Mouse (Mus musculus) ovary, postnatal 14 days (tissue): Measurements from ENCODE around the gene Ntrk2.
A peak's percentile ranks its signal among the peaks of the same experiment; 100 is the strongest.

Experiments used
- DNase-seq: peaks from one replicate; pipeline ENCODE4 v3.0.0; 2022; ENCODE audit warnings: low spot score

Ntrk2 gene

DNA sequence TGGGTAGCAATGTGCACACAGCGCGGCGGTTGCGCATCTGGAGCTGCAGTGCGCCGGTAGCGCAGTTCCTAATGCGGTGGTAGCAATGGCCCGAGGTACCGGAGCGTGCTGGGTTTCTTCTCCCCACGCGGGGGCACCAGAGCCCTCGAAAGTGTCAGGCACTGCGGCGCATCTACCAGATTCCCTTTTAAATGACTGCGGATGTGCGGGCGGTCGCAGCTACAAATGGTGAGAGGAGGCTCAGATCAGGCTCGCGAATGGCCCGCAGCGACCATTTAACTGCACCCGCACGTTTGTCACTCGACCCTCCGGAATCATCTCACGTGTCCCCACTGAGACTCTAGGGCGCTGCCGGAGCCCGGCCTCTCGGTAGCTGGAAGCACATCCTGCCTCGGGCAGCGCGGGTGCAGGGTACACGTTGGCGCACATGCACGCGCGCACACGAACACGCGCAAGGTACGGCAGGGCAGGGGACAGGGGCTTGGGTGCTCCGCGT, at the start of gene Ntrk2:
TSS of gene Ntrk2 (plus strand) at position 173 of the 496 bp plus-strand sequence.
- peak; percentile 75 for DNase-seq

DNA sequence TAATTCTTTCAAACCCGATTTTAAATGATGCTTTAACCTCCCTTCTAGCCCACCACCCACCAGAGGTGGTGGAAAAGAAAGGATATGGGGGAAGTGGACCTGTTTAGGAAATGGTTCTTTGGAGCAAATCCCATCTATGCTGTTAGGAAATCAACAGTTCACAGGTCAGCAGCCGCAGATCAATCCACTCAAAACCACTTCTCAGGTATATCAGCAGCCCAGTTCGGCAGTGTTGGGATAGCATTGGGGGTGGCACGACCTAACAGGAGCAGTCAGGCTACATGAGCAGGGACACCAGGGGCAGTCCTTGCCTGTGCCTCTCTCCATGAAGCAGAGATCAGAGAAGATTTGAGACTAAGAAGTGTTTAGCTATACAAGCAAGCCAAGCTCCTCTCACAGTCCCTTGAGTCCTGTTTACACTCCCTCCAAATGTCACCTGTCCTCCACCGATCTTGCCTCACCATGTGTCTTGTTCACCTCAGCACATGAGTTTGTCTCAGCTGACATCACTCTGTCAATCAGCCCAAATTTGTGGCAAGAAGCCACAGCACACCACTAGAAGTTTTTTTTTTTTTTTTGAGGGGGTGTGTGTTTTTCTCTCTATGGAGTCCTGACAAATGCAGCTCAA, 45.3 kb upstream of the Ntrk2 start:
- DNase-seq = no peak

DNA sequence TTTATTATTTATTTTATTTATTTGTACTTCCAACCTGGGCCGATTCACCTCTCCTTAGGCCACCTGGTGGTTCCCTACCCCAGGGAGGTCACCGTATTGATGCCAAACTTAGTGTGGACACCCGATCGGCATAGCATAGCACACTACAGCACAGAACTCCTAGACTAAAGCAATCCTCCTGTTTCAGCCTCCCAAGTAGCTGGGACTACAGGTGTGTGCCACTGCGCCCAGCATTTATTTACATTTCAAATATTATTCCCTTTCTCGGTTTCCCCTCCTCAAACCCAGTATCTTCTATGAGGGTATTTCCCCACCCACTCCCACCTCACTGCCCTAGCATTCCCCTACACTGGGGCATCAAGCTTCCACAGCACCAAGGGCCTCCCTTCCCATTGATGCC, 38.1 kb upstream of the Ntrk2 start:
- no peak for DNase-seq

DNA sequence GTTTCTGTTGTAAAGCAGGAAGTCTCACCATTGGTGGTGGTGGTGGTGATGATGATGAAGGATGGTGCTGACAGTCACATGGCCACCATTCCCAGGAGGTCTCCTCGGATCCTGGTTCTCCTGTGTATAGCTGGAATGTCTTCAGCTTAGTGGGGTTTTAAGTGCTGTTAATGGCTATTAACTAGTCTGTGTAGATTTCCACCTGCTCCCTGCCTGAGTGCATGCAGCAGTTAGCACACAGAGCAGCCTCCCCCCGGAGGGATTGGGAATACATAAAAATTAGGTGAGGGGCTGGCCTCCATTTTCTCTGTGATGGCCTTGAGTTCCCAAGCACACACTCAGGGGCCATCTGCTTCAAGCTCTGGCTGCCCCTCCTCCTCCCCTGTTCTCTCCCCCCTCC, 36.9 kb upstream of the Ntrk2 start:
- no peak for DNase-seq

DNA sequence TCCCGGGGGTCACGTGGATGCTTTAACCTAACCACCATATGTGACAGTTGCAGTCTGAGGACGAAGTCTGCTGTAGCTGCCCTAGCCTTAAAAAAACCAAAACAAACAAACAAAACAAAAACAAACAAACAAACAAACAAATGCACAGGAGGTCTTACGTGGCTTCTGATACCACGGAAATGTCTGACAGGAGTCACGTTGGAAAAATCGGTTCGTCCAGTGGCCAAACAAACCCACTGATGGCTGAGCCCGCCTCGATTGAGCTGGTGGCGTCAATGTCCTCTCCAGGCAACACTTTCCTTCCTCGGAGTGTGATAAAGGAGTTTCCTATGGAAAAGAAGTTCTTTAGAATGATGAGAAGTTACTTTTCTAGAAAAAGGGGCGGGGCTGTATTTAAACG, 27.1 kb upstream of the Ntrk2 start:
- DNase-seq = no peak

DNA sequence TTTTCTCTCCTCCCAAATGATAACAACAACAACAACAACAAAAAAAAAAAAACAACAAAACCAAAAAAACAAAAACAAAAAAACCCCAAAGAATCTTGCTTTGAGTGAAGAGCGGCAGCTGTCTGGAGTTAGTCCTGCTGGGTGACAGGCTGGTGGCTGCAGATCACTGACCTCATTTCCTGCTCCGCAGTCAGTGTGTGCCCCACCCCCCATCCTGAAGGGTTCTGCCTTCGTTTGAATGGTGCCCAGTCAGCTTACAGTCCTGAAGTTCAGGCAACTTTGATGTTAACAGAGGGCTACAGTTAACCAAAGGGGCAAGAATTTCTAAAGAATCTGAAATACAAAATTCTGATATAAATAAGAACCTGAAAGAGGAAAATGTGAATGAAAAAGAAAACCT, 19.9 kb upstream of the Ntrk2 start:
- no peak for DNase-seq

DNA sequence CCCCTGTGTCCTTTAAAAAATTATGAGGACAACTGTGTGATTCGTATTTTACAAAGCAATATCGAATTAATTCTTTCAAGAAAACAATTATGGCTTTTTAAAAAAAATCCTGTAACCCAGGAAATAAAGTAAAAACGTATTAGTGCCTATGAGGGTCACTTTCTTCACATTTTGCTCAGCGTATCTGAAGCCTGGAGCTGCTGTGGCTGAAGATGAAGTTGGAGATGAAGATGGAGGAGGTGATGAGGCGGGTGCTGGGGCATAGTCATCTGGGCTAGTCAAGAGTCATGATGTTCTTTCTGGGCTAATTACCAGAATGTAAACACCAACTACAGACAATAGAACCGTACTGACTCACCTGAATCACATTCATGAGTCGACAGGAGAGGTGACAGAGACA, 15.6 kb upstream of the Ntrk2 start:
- DNase-seq = no peak

DNA sequence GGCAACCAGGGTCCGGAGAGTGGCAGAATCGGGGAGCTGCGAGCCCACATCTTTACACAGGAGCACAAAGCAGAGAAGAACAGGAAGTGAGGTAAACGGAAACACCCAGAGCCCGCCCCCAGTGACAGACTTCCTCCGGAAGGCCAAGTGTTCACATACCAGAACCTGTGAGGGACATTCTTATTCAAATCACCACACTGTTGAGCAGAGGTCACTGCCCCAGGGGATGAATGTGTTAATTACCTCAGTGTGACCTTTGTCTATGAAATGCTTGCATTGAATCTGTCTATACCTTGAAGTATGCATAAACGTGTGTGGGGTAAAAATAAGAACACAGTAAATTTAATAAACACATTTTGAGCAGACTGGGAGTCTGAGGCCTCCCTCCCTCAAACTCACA, 9.0 kb upstream of the Ntrk2 start:
- DNase-seq = no peak

DNA sequence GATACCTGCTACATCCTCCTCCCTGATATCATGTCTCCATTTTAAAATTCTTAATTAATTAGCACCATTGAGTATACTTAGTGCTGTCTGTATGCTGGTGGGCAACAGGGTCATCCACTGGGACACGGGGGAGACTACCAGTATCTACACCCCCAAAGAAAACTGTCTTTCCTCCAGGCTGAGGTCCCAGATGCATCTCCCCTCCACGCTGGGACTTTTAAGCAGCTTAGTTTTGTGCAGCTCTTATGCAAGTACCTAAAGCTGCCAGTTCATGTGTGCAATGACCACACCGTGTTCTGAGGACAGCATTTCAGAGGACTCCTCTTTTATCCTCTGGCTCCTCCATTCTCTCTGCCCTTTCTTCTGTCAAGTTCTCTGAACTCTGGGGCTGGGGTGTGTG, 5.1 kb upstream of the Ntrk2 start:
- DNase-seq = no peak

DNA sequence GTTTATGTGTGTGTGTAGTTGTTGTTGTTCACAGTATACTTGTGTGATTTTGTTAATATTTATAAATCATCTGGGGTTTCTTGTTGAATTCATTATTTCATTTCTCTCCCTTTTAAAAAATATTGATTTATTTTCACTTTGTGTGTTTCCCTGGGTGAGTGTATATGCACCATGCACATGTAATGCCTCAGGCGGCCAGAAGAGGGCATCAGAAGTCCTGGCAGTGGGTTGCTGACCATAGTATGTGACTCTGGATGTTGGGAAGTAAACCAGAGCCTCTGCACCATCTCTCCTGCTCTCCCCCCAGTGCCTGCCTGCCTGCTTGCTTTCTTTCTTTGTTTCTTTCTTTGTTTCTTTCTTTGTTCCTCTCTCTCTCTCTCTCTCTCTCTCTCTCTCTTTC, 2.5 kb upstream of the Ntrk2 start:
- no peak for DNase-seq

DNA sequence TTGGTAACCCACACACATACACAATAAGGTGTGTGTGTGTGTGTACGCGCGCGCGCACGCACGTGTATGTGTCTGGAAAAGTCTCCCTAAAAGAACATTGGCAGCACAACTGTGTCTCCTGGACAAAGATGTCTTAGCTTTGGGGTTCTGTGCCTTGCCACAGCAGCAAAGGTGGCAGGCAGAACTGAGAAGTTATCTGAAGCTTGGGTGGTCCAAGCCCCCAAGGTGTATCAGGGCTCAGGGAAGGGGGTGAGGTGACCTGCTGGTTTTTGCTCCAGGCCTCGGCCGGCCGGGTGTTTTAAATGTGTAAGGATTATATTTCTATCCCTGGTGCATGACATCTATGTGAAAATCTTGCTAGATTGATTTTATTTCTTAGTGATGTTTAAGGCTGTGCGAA, 536 bp upstream of the Ntrk2 start:
- no peak for DNase-seq

DNA sequence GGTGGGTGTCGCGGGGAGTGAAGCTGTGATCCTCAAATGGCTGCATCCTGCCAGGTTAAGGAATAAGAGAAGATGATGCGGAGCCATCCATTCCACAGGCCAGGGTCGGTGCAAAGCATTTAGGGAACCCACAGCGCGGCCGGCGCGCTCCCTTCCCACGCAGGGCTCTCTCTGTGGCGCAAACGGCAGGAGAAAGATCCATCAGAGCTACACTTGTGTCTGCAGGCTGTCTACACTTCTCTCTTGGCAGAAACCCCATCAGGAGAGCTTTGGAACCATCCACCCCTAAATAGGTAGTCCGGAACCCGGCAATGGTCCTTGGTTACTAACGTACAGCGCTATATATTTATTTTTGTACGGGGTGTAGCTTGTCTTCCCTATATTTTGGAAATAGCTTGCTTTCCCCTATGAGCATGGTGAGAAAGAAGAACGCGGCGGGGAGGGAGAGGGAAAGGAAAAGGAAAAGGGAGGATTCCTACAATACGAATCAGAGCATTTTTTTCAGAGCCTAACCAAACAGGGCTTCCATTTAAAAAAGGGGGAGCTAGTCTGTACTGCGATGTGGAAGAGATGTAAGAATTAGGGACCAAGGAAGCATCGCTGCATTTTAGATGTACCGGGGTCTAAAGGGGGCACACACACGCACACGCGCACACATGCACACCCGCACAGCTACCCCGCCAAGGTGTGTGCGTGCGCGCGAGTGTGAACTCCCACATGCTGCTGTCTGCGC, 693 bp downstream of the Ntrk2 start:
- peak; percentile 2 for DNase-seq

DNA sequence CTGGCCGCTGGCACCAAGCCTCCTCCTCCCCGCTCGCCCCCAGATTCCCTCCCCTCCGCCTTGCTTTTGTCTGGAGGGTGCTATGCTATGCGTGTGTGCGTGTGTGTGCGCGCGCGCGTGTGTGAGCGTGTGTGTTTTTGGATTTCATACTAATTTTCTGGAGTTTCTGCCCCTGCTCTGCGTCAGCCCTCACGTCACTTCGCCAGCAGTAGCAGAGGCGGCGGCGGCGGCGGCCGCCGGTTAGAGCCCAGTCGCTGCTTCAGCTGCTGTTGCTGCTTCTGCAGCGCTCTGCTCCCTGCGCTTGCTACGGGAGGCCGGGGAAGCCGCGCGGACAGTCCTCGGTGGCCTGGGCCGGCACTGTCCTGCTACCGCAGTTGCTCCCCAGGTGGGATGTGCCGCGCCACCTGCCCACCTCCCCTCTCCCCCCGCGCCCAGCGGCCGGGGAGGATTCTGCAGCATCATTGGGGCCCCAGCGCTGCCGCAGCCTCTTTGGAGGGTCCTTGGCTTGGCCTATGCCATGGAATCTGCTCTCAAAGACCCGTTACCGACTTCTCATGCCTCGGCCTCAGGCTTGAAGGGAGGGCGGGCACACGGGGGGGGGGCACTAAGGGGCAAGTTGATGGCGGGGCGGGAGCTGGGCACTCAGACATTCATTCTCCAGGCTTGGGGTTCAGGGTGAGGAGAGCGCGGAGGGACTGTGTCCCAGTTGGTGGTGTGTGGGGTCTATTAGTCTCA, 1.4 kb downstream of the Ntrk2 start:
- peak; percentile 10 for DNase-seq

DNA sequence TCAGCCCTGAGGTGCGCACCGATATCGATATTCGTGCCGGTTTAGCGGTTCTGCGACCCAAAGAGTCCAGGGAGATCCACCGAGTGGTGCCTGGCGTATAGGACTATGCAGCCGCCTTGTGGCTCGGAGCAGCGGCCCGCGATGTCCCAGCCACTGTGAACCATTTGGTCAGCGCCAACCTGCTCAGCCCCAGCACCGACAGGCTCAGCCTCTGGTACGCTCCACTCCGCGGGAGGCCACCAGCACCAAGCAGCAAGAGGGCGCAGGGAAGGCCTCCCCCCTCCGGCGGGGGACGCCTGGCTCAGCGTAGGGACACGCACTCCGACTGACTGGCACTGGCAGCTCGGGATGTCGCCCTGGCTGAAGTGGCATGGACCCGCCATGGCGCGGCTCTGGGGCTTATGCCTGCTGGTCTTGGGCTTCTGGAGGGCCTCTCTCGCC, 2.0 kb downstream of the Ntrk2 start:
- peak; percentile 10 for DNase-seq

DNA sequence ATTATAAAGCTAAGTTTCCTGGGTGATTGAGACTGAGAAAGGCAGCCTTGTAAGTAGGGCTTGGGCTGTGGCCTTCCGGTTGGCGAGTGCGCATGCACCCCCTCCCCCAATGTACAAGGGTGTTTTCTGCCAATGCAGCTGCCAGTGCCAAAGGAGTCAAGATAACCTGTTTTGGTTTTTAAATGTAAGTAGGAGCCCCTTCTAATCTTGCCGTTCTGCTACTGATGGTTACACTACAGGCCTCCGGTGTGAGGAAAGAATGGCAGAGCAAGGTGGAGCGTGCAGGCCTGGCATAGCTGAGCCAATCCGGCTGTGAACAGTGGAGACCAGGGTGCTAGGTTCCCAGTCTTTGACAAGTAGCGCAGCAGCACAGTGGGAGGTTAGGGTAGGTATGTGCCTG, 3.6 kb downstream of the Ntrk2 start:
- no peak for DNase-seq

DNA sequence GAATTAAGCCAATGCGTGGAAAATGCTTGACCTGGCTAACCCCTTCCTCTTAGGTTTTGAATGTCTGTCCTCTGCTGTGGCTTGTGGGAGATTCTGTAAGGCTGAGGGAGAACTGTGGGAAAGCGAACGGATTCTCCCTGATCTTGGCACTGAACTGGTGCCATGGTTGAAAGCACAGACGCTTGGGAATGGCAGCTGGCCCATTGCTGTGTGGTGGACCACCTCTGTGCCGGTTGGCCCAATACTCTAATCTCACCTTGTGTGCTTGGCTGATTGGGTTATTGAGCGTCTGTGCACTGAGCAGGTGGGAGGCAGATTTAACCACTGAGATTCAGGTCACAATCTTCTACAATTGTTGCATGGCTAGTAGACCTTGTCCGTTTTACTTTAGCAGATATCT, 18.4 kb downstream of the Ntrk2 start:
- no peak for DNase-seq

DNA sequence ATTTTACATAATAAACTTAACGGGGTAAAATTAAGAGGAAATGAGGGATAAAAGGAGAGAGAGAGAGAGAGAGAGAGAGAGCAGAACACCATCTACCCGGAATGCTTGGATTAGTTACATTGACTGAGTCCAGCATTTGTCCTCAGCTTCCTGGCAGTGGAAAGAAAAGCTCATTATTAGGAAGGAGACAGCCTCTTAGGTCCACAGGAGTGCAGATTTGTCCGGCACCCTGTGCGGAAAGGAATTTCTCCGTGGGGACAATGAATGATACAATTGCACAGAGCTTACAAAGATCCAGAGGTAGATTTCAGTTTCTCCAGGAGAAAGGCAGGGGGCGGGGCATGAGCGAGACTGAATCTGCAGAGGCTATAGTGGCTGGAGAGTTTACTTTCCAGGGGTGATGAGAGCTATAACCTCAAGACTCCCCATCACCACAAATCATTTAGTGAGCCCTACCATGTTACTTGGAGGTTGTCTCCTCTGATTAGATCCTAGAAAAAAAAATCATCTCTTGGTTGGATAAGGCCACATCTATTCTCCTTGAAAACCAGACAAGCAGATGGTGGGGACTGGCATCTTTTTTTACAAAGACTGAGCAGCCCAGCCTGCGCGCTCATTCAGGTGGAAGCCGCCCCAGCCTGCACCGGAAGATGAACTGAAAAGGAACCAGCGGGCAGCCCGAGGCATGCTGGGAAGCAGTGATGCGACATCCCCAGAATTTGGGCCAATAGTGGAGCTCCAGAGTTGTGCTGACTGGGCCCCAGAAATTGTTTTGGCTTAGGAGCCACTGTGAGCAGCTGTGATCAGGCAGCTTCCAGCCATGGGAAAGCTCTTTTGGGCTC, 20.2 kb downstream of the Ntrk2 start:
- no peak for DNase-seq

DNA sequence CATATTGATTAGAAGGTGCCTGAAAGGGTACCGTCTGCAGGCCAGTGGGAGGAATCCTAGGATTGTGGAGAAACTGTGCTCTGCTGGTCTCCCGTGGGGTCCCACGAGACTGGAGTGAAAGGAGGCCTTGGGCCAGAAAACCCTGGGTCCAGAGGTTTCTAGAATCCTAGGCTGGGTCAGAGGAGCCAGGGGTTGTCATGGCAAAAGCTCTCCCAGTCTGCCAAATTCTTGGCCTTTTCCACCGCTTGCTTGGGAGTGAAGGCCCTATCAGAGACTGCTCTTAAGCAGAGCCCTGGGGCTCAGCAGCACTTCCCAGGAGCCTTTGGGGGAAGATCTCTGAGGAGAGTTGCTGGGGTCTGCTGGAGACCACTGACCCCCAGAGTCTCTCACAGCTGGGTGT, 25.6 kb downstream of the Ntrk2 start:
- DNase-seq = no peak

DNA sequence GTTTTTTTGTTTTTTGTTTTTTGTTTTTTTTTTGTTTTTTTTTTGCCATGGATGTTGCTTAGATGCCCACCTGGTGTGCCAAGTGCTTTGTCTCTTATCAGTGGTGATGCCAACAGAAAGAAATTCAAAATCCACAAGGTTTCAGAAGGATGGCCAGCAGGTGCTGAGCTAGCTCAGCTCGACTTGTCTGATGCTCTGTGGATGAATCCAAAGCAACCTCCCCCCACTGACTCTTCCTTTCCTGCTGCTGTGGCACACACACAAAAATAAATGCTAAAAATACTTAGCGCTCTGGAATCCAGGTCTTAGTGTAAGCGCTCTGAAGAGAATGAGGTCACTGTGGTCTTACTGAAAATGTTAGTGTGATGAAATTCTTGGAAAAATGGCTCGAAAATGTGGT, 28.4 kb downstream of the Ntrk2 start:
- no peak for DNase-seq

DNA sequence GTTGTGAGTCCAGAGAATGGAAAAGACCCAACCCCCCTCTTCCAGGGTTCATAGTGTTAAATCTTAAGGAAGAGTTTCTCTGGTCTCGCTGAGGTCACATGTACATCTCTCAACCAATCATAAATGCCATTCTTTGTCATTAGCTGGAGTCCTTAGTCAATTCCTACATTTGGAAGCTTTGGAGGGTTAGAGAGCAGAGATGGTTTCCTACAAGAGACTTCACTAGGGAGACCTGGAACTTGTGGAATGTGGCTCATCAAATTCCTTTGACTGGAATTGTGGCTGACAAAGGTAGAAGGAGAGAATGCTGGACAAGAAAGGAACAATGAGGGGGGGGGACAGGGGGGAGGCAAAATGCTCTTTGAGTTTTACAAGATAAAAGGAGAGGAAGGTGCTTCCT, 30.5 kb downstream of the Ntrk2 start:
- no peak for DNase-seq

DNA sequence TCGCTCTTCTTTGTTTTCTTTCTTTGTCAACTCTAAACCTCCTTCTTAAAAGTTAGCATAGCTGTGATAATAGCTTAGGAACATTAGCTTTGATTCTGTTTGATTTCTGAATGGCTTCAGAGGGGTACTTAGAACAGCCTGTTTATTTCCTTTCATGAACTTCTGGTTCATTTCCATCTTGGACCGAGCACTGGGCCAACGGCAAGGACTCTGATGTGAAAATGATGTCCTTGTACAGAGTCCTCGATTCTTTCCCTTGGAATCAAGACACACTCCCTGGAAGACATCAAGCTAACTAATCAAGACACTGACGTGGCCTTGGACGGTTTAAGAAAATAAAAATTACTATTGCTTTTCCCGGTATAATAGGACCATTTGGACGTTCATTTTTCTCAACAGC, 31.7 kb downstream of the Ntrk2 start:
- no peak for DNase-seq

DNA sequence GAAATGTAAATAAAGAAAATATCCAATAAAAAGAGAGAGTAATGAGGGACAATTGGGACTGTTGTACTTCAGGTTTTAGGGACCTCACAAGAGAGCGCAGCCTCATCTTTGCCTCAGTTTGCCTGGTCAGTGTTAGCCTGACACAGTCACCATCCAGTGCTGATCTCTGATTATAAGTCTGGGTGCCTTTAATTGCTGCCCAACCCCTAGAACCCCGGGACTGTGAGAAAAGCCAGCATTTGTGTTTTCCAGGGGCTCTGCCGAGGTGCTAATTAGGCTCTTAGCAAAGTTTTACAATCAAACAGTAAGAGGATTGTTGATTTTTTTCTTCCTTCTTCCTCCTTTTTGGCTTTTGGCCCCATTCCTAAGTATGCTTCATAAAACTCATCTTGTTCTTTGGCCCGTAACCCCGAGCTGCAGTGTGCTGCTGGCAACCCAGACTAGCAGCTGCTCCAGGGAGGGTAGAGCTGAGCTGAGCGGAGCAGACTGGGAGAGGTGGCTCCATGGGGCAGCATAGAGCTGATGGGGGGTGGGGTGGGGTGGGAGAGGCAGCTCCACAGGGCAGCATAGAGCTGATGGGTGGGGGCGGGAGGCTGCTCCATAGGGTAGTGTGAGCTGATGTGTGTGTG, 34.5 kb downstream of the Ntrk2 start:
- DNase-seq = peak; percentile 8
